Mouse (Mus musculus): Measurements from ENCODE around the gene Atxn1. TPM values are rescaled to one million over a fixed set of nuclear protein-coding genes. Genes with fewer than 3 reads are reported as not detected.

Gene Atxn1
- polyA plus RNA-seq, 1 experiment from 2014 or later: 10.4 TPM

DNA sequence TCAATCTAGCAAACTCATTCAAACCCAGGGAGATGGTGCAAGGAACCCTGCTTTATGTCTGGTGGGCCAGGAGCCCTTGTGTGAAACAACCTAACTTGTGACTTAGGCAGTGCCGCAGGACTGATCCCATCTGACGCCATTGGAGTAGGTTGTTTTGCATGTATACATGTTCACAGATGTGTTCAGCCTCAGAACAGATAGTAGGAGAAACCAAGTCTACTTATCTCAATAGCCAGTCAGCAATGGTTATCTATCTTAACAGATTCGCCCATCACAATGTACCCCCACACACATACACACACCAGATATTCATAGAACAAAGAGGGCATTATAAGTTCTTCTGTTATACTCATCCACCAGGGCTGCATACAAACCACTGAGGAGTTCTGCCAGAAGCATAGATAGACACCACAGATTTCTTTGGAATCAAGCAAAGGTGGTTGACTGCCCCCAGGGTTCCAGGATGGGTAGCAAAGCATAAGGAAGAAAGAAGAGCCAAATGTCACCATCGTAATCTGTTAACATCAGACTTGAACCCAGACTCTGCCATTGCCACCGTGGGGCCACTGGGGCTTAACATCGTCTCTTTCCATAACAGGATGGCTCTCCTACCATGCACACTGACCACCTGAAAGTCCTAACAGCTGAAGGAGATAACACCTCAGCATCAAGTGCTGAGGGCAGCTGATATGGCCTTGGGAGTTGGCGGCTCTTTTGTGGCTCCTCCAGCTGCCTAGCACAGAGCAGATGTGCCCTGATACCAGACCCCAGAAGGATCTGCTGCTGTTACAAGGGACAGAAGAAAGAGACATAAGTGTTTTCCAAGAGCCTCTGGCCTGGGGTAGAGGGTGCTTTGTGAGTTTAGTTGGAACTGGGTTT is 115.4 kb downstream of the Atxn1 start:
- Histone ChIP-seq H3K4me1 (ENCODE audit: control insufficient read depth, insufficient read depth, low read length) (no peaks in the 10 kb centered on the region), H3K9ac (ENCODE audit: low read depth, low read length) (no peak overlapping the region), H3K36me3 (ENCODE audit: control insufficient read depth, insufficient read depth, low read length) (no peaks in the 10 kb centered on the region), H3K27me3 (ENCODE audit: control insufficient read depth, insufficient read depth, low read depth, low read length) (no peaks in the 10 kb centered on the region), H3K9me3 (replicated peaks; ENCODE audit: control insufficient read depth, low read length, poor library complexity, severe bottlenecking) (no peaks in the 10 kb centered on the region), H3K27ac (ENCODE audit: low read length) (no peak overlapping the region), H3K4me2 (ENCODE audit: low read length) (no peak overlapping the region), H3K4me3 (ENCODE audit: low read depth, low read length) (no peak overlapping the region)
- no peak for ATAC-seq
- WGBS: 93% methylated on average over 7 of the region's 7 CpGs

DNA sequence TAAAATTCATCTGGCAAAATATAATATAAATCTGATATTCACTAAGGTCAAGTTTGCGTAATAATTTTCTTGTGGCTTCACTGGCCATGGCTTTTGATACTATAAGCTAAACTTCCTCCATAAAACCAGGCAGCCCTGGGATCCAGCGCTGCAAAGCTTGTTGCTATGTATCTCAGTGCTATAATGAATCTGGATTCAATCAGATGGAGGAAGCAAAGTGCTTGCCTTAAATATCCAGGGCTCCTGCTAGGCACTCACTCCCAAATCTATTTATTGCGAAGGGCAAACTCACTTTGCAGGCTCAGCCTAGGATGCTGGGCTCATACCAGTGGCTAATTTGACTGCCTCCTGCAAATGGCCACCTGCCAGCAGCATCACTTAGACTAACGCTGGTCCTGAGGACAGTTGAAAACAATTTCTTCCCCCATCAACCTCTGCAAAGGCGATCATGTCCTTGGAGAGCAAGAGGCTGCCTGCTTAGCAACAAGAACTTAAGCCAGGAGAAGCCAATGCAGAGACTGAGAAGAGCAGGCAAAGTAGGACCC is 122.2 kb downstream of the Atxn1 start:
- no peak overlapping the region for H3K4me2 ChIP-seq (ENCODE audit: low read length)
- H3K36me3 ChIP-seq (ENCODE audit: control insufficient read depth, insufficient read depth, low read length): no peaks in the 10 kb centered on the region
- H3K27ac ChIP-seq (ENCODE audit: low read length): no peak overlapping the region
- H3K9ac ChIP-seq (ENCODE audit: low read depth, low read length): no peak overlapping the region
- H3K27me3 ChIP-seq (ENCODE audit: control insufficient read depth, insufficient read depth, low read depth, low read length): no peaks in the 10 kb centered on the region
- H3K4me3 ChIP-seq (ENCODE audit: low read depth, low read length): no peak overlapping the region
- WGBS: 78% methylated on average over 5 of the region's 5 CpGs
- H3K9me3 ChIP-seq (replicated peaks; ENCODE audit: control insufficient read depth, low read length, poor library complexity, severe bottlenecking): no peaks in the 10 kb centered on the region
- H3K4me1 ChIP-seq (ENCODE audit: control insufficient read depth, insufficient read depth, low read length): no peaks in the 10 kb centered on the region
- ATAC-seq: no peak

DNA sequence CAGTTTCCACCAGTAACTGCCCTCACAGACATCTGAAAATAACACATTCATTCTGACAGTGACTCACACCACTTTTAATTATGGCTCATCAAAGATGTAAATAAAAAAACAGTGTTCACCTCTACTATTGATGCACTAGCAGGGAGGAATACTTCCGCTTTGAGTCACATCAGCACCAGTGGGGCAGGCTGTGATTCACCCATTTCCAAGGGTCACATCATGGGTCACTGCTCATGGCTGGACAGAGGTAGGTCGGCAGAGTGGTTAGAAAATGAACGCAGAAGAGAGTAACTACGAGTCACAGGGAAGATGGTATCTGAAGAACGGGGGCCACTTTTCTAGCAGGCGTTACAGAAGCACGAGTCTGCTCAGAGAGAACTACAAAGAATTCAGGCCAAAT is 124.9 kb downstream of the Atxn1 start:
- no peak overlapping the region for H3K27ac ChIP-seq (ENCODE audit: low read length)
- H3K9ac ChIP-seq (ENCODE audit: low read depth, low read length): no peak overlapping the region
- no peak for ATAC-seq
- no peak overlapping the region for H3K4me3 ChIP-seq (ENCODE audit: low read depth, low read length)
- no peaks in the 10 kb centered on the region for H3K27me3 ChIP-seq (ENCODE audit: control insufficient read depth, insufficient read depth, low read depth, low read length)
- 71% methylated on average over 7 of the region's 7 CpGs for WGBS
- no peaks in the 10 kb centered on the region for H3K9me3 ChIP-seq (replicated peaks; ENCODE audit: control insufficient read depth, low read length, poor library complexity, severe bottlenecking)
- H3K4me1 ChIP-seq (ENCODE audit: control insufficient read depth, insufficient read depth, low read length): no peaks in the 10 kb centered on the region
- 0 out of 2 replicates have a peak, but pooled peaks cover under 1% of the 10 kb centered on the region for H3K36me3 ChIP-seq (ENCODE audit: control insufficient read depth, insufficient read depth, low read length)
- H3K4me2 ChIP-seq (ENCODE audit: low read length): no peak overlapping the region

DNA sequence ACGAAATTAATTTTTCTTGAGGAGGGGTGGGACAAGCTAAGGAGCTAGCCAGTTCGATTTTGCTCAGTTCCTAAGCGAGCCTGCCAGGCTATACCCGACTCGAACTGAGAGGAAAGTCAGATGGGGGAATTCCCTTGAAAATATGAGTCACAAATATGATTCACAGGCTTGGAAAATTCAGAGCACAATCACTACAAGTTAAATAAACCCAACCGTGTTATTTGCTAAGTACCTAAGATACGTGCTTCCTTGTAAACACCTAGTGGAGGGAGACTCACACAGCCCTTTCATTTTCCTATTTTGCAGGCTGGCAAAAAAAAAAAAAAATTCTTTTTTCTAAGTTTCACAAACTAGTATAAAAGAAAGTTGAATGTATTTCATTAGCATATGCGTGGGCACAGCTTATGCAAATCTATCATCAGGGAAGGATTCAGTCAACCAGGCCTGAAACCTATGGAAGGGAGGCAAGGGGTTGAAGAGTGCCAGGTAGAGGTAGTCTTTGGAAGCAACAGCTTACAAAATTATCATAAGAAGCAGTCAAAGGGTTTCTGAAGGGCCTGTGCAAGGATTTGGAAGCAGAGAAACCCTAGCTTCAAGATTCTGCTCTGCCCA is 127.1 kb downstream of the Atxn1 start:
- H3K4me3 ChIP-seq (ENCODE audit: low read depth, low read length): no peak overlapping the region
- H3K4me2 ChIP-seq (ENCODE audit: low read length): no peak overlapping the region
- no peak overlapping the region for H3K27ac ChIP-seq (ENCODE audit: low read length)
- H3K9ac ChIP-seq (ENCODE audit: low read depth, low read length): no peak overlapping the region
- no peaks in the 10 kb centered on the region for H3K4me1 ChIP-seq (ENCODE audit: control insufficient read depth, insufficient read depth, low read length)
- H3K9me3 ChIP-seq (replicated peaks; ENCODE audit: control insufficient read depth, low read length, poor library complexity, severe bottlenecking): no peaks in the 10 kb centered on the region
- H3K36me3 ChIP-seq (ENCODE audit: control insufficient read depth, insufficient read depth, low read length): 0 out of 2 replicates have a peak, but pooled peaks cover 2% of the 10 kb centered on the region
- WGBS: 90% methylated on average over 8 of the region's 8 CpGs
- no peak for ATAC-seq
- no peaks in the 10 kb centered on the region for H3K27me3 ChIP-seq (ENCODE audit: control insufficient read depth, insufficient read depth, low read depth, low read length)

- H3K27ac ChIP-seq (ENCODE audit: low read length): no peak overlapping the region
- no peaks in the 10 kb centered on the region for H3K27me3 ChIP-seq (ENCODE audit: control insufficient read depth, insufficient read depth, low read depth, low read length)
- no peak overlapping the region for H3K9ac ChIP-seq (ENCODE audit: low read depth, low read length)
- H3K4me1 ChIP-seq (ENCODE audit: control insufficient read depth, insufficient read depth, low read length): no peaks in the 10 kb centered on the region
- no peak overlapping the region for H3K4me3 ChIP-seq (ENCODE audit: low read depth, low read length)
- 94% methylated on average over 15 of the region's 15 CpGs for WGBS
- H3K9me3 ChIP-seq (replicated peaks; ENCODE audit: control insufficient read depth, low read length, poor library complexity, severe bottlenecking): no peaks in the 10 kb centered on the region
- no peak for ATAC-seq
- 0 out of 2 replicates have a peak, but pooled peaks cover 2% of the 10 kb centered on the region for H3K36me3 ChIP-seq (ENCODE audit: control insufficient read depth, insufficient read depth, low read length)
- H3K4me2 ChIP-seq (ENCODE audit: low read length): no peak overlapping the region
Measured at GRCm38 (mm10) chr13:45836377-45837054, 128.3 kb downstream of the Atxn1 start.

DNA sequence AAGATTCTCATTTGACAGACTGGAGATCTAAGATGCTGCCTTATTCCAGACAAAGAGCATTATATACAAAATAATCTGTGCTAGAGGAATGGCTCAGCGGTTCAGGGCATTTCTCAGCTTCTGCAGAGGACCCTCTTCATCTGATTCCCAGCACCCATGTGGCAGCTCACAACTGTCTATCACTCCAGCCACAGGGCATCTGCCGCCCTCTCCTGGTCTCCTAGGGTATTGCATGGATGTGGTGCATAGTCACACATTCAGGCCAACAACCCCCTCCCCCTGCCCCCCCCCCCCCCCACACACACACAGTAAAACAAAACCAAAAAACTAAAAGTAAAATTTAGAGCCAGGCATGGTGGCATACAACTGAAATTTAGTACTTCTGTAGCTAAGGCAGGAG is 130.5 kb downstream of the Atxn1 start:
- Histone ChIP-seq H3K4me1 (ENCODE audit: control insufficient read depth, insufficient read depth, low read length) (no peaks in the 10 kb centered on the region), H3K9ac (ENCODE audit: low read depth, low read length) (no peak overlapping the region), H3K36me3 (ENCODE audit: control insufficient read depth, insufficient read depth, low read length) (0 out of 2 replicates have a peak, but pooled peaks cover 2% of the 10 kb centered on the region), H3K27me3 (ENCODE audit: control insufficient read depth, insufficient read depth, low read depth, low read length) (no peaks in the 10 kb centered on the region), H3K9me3 (replicated peaks; ENCODE audit: control insufficient read depth, low read length, poor library complexity, severe bottlenecking) (no peaks in the 10 kb centered on the region), H3K4me2 (ENCODE audit: low read length) (no peak overlapping the region), H3K4me3 (ENCODE audit: low read depth, low read length) (no peak overlapping the region), H3K27ac (ENCODE audit: low read length) (no peak overlapping the region)
- WGBS: 86% methylated on average over 2 of the region's 2 CpGs
- no peak for ATAC-seq

GRCm38 (mm10) chr13:45832695-45833350 is 132.0 kb downstream of the Atxn1 start:
- no peaks in the 10 kb centered on the region for H3K4me1 ChIP-seq (ENCODE audit: control insufficient read depth, insufficient read depth, low read length)
- no peaks in the 10 kb centered on the region for H3K9me3 ChIP-seq (replicated peaks; ENCODE audit: control insufficient read depth, low read length, poor library complexity, severe bottlenecking)
- 81% methylated on average over 11 of the region's 11 CpGs for WGBS
- H3K4me3 ChIP-seq (ENCODE audit: low read depth, low read length): no peak overlapping the region
- no peak overlapping the region for H3K9ac ChIP-seq (ENCODE audit: low read depth, low read length)
- no peak overlapping the region for H3K27ac ChIP-seq (ENCODE audit: low read length)
- 0 out of 2 replicates have a peak, but pooled peaks cover 2% of the 10 kb centered on the region for H3K36me3 ChIP-seq (ENCODE audit: control insufficient read depth, insufficient read depth, low read length)
- no peak overlapping the region for H3K4me2 ChIP-seq (ENCODE audit: low read length)
- ATAC-seq: no peak
- no peaks in the 10 kb centered on the region for H3K27me3 ChIP-seq (ENCODE audit: control insufficient read depth, insufficient read depth, low read depth, low read length)

DNA sequence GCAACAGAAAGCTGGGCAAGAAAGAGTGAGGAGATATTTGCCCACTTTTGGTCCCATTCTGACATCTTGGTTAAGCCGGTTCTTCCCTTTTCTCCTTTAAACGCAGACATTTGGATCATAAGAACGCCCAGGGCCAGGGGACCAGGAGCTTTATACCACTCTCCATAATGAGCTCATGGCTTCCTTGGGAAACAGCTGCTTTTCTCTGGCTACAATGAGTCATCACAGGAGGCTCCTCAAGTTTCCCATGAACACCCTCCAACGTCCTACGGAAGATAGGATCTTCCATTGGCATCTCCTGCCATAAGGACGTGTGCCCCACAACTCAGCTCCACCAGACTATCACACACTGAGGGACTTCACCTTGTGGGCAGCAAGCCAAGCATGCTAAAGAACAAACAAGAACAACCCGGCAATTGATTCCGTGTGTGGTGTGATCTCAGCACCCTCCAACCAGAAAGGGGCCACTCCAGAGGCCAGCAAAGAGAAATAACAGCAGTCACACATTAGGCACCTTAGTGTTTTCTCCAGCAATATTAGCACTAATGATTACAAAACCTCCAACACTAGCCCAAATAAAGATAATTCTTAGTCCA is 135.4 kb downstream of the Atxn1 start:
- no peaks in the 10 kb centered on the region; the same call in 1 of the 2 replicates for H3K9me3 ChIP-seq (replicated peaks; ENCODE audit: control insufficient read depth, low read length, poor library complexity, severe bottlenecking)
- 86% methylated on average over 8 of the region's 8 CpGs for WGBS
- H3K9ac ChIP-seq (ENCODE audit: low read depth, low read length): no peak overlapping the region
- no peak overlapping the region for H3K4me3 ChIP-seq (ENCODE audit: low read depth, low read length)
- H3K27ac ChIP-seq (ENCODE audit: low read length): no peak overlapping the region
- no peaks in the 10 kb centered on the region for H3K27me3 ChIP-seq (ENCODE audit: control insufficient read depth, insufficient read depth, low read depth, low read length)
- H3K36me3 ChIP-seq (ENCODE audit: control insufficient read depth, insufficient read depth, low read length): no peaks in the 10 kb centered on the region
- H3K4me2 ChIP-seq (ENCODE audit: low read length): no peak overlapping the region
- no peaks in the 10 kb centered on the region for H3K4me1 ChIP-seq (ENCODE audit: control insufficient read depth, insufficient read depth, low read length)
- no peak for ATAC-seq
